ENCODE assay signal across 26 mouse cellular contexts in the genomic region with DNA sequence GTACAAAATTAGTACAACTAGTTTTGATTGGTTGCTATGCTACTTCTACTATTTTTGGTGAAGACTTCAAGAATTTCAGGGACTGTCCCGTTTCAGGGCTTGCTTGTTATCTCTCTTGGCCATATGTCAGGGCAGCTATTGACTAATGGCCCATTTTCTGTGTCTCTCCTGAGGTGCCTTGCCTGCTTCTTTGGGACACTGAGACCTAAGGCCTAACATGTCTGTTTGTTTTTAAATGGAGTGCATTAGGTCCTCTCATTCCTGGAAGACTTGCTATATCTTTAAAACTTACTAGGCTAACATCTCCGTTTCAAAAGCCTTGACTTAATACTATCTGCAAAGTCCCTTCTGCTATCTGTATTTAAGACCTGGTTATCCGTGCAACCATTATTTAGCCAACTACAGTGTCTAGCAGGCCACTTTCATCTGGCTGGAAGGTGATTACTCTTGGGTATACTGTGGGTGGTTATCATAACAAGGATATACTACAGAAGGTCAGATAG. TPM values are rescaled to one million over a fixed set of nuclear protein-coding genes. Genes with fewer than 3 reads are reported as not detected.
DNase-seq lines count a peak whose midpoint lies in the region; ATAC-seq and TF ChIP-seq lines count a peak whose summit lies in the region.
"Had no signal": no experiment of that assay in that cellular context is flagged by ENCODE, and none has a peak within 500 bp of the region (broad histone marks: within the 10 kb centered on the region; RNA-seq: fewer than 3 reads in every experiment).

No protein-coding gene starts in this region.

- WGBS in heart, embryonic 12.5 days: 46% methylated on average over 3 of the region's 3 CpGs
- WGBS in heart, adult 2 months: 53% methylated on average over 3 of the region's 3 CpGs
- WGBS in liver, embryonic 13.5 days (ENCODE audit: insufficient replicate concordance): 7% methylated on average over 3 of the region's 3 CpGs

- H3K36me3 ChIP-seq in heart, embryonic 12.5 days: no peaks in the 10 kb centered on the region
- no peaks in the 10 kb centered on the region for H3K36me3 ChIP-seq in heart, adult 2 months (ENCODE audit: control insufficient read depth, insufficient read depth, low read length)
- no peaks in the 10 kb centered on the region for H3K36me3 ChIP-seq in liver, embryonic 13.5 days
- H3K36me3 ChIP-seq in splenic B cell, adult 2 months (ENCODE audit: control insufficient read depth, insufficient read depth, low read length, poor library complexity, severe bottlenecking): no peaks in the 10 kb centered on the region
- H3K36me3 ChIP-seq: embryonic facial prominence, embryonic 10.5 days; heart, embryonic 13.5 days had no signal

- no peaks in the 10 kb centered on the region for H3K79me2 ChIP-seq in heart, adult 2 months (replicated peaks; ENCODE audit: control insufficient read depth, insufficient read depth, low read length)

- H3K27me3 ChIP-seq in heart, embryonic 12.5 days (replicated peaks): no peaks in the 10 kb centered on the region
- no peaks in the 10 kb centered on the region for H3K27me3 ChIP-seq in heart, adult 2 months (ENCODE audit: control insufficient read depth, insufficient read depth, low read length)
- no peaks in the 10 kb centered on the region for H3K27me3 ChIP-seq in liver, embryonic 13.5 days
- H3K27me3 ChIP-seq in splenic B cell, adult 2 months (ENCODE audit: control insufficient read depth, insufficient read depth, low read length, poor library complexity, severe bottlenecking): no peaks in the 10 kb centered on the region
- H3K27me3 ChIP-seq: heart, embryonic 13.5 days had no signal

- no peak for TF ChIP-seq POLR2A in heart, adult 2 months (IDR thresholded peaks at IDR 0.05; ENCODE audit: insufficient read depth, low read depth, low read length)

- no peaks in the 10 kb centered on the region for H3K4me1 ChIP-seq in heart, embryonic 12.5 days (replicated peaks)
- no peaks in the 10 kb centered on the region for H3K4me1 ChIP-seq in heart, adult 2 months (ENCODE audit: control insufficient read depth, insufficient read depth, low read length)
- H3K4me1 ChIP-seq in liver, embryonic 13.5 days (replicated peaks): peaks cover 35% of the 10 kb centered on the region
- H3K4me1 ChIP-seq: embryonic facial prominence, embryonic 10.5 days; heart, embryonic 13.5 days had no signal

- no peaks in the 10 kb centered on the region for H3K9me3 ChIP-seq in heart, embryonic 12.5 days (replicated peaks)
- H3K9me3 ChIP-seq in liver, embryonic 13.5 days (replicated peaks): no peaks in the 10 kb centered on the region
- H3K9me3 ChIP-seq: embryonic facial prominence, embryonic 10.5 days; heart, embryonic 13.5 days had no signal

- no peak overlapping the region for H3K27ac ChIP-seq in heart, embryonic 12.5 days (ENCODE audit: poor library complexity, severe bottlenecking)
- no peak overlapping the region for H3K27ac ChIP-seq in heart, adult 2 months
- H3K27ac ChIP-seq in liver, embryonic 13.5 days: peak overlapping the region; percentile 93
- H3K27ac ChIP-seq in left cerebral cortex, adult 2 months: no peak overlapping the region
- H3K27ac ChIP-seq: embryonic facial prominence, embryonic 10.5 days; heart, embryonic 13.5 days had no signal

- no peak for TF ChIP-seq CTCF in heart, adult 2 months (IDR thresholded peaks at IDR 0.05)
- no peak for TF ChIP-seq CTCF in left cerebral cortex, adult 2 months (IDR thresholded peaks at IDR 0.05)

- H3K4me3 ChIP-seq in heart, embryonic 12.5 days: no peak overlapping the region
- H3K4me3 ChIP-seq in heart, adult 2 months: no peak overlapping the region
- no peak overlapping the region for H3K4me3 ChIP-seq in liver, embryonic 13.5 days (replicated peaks)
- H3K4me3 ChIP-seq in left cerebral cortex, adult 2 months: no peak overlapping the region
- H3K4me3 ChIP-seq: embryonic facial prominence, embryonic 10.5 days; heart, embryonic 13.5 days had no signal

- DNase-seq in heart, adult 2 months: no peak
- peak; percentile 81 for DNase-seq in c-Kit-positive CD71-positive TER-119-negative erythroid progenitor cells, embryonic 14.5 days (ENCODE audit: low read depth)
- peak; percentile 59 for DNase-seq in liver, embryonic 13.5 days
- peak; percentile 59 for DNase-seq in splenic B cell, adult 2 months (ENCODE audit: low read depth, low spot score)
- no peak for DNase-seq in embryo, embryonic 11 days
- DNase-seq in cerebellum, adult 9-11 months: no peak
- no peak for DNase-seq in left cerebral cortex, adult 2 months (ENCODE audit: extremely low spot score in 1 of 2, low spot score in 2 of 2)
- DNase-seq: adrenal gland, postnatal 14 days; B cell, adult 2 months; cerebellum, postnatal 14 days; forebrain, postnatal 0 days; gastrocnemius, postnatal 14 days; kidney, postnatal 10 days; layer of hippocampus, adult 9-11 months; lung, postnatal 36 days; midbrain, embryonic 14.5 days; right cerebral cortex, postnatal 14 days; thymus, adult 2 months had no signal

- no peak overlapping the region for H3K9ac ChIP-seq in heart, embryonic 12.5 days
- no peak overlapping the region for H3K9ac ChIP-seq in heart, adult 2 months (ENCODE audit: low read depth, low read length)
- 0 out of 2 replicates have a peak overlapping the region, but pooled peaks have one; percentile 39 for H3K9ac ChIP-seq in liver, embryonic 13.5 days
- H3K9ac ChIP-seq: forebrain, postnatal 0 days; heart, embryonic 13.5 days had no signal

- intact Hi-C loops in heart, adult 2 months (cut with DNase I): no loop called here
- intact Hi-C loops in left cerebral cortex, adult 2 months (cut with DNase I): no loop called here

- ATAC-seq in heart, embryonic 12.5 days (ENCODE audit: insufficient number of reproducible peaks, low FRiP score): peak; percentile 82
- peak; percentile 99 for ATAC-seq in liver, embryonic 13.5 days (ENCODE audit: low read depth)
- ATAC-seq: forebrain, postnatal 0 days had no signal

- no peak overlapping the region for H3K4me2 ChIP-seq in heart, embryonic 12.5 days
- peak overlapping the region; percentile 32 for H3K4me2 ChIP-seq in liver, embryonic 13.5 days
- H3K4me2 ChIP-seq: heart, embryonic 13.5 days had no signal

- no peak for TF ChIP-seq EP300 in heart, adult 2 months (IDR thresholded peaks at IDR 0.05; ENCODE audit: insufficient read depth, low read depth, low read length)

RNA-seq across cellular contexts. Expression of a gene that starts 10.5 kb away (rescaled TPM):
- polyA plus RNA-seq in heart, embryonic 12.5 days (2016; fragmentation: Nextera tagmentation; extraction: Ambion mirVana): 0.50 and 0.98 TPM in 2 replicates
- total RNA-seq in heart, adult 2 months (2021): under 1 TPM; 0.48 to 0.89 TPM
- 0.96 and 1.8 TPM in 2 replicates for polyA plus RNA-seq in heart, adult 2 months (2012; rRNA removed)
- 1.7 and 1.9 TPM in 2 replicates for polyA plus RNA-seq in liver, embryonic 13.5 days (2015; fragmentation: Nextera tagmentation; extraction: Ambion mirVana)
- total RNA-seq in left cerebral cortex, adult 2 months (2021): under 1 TPM in 1 of 2 experiments, not detected in 1; 0.38 TPM
- total RNA-seq: ES-E14 had no signal

RNA-seq across cellular contexts. Expression of a gene that starts 20.2 kb away (rescaled TPM):
- not detected in 2 replicates for polyA plus RNA-seq in heart, embryonic 12.5 days (2016; fragmentation: Nextera tagmentation; extraction: Ambion mirVana)
- not detected for total RNA-seq in heart, adult 2 months (2021)
- polyA plus RNA-seq in heart, adult 2 months (2012; rRNA removed): not detected in 2 replicates
- polyA plus RNA-seq in liver, embryonic 13.5 days (2015; fragmentation: Nextera tagmentation; extraction: Ambion mirVana): not detected in 2 replicates
- total RNA-seq in left cerebral cortex, adult 2 months (2021): not detected
- total RNA-seq: adrenal gland, postnatal 14 days; ES-E14; forebrain, postnatal 0 days; gastrocnemius, postnatal 14 days; left cerebral cortex, postnatal 14 days; liver, adult 2 months had no signal
- polyA plus RNA-seq: embryonic facial prominence, embryonic 10.5 days; forebrain, postnatal 0 days; heart, embryonic 13.5 days; hindbrain, embryonic 11.5 days; intestine, embryonic 14.5 days; midbrain, embryonic 14.5 days; thymus, adult 2 months had no signal

Comparison
In these comparisons a context has a peak if more than half of its experiments do, and no peak if none do; other contexts are left out.
1. DNase-seq: peak in c-Kit-positive CD71-positive TER-119-negative erythroid progenitor cells, embryonic 14.5 days (single experiment), liver, embryonic 13.5 days (single experiment) and splenic B cell, adult 2 months (single experiment); none in heart, adult 2 months (0 of 2), embryo, embryonic 11 days (single experiment), cerebellum, adult 9-11 months (single experiment) and left cerebral cortex, adult 2 months (0 of 2).